ENCODE assay signal across 9 mouse cellular contexts in the genomic region with DNA sequence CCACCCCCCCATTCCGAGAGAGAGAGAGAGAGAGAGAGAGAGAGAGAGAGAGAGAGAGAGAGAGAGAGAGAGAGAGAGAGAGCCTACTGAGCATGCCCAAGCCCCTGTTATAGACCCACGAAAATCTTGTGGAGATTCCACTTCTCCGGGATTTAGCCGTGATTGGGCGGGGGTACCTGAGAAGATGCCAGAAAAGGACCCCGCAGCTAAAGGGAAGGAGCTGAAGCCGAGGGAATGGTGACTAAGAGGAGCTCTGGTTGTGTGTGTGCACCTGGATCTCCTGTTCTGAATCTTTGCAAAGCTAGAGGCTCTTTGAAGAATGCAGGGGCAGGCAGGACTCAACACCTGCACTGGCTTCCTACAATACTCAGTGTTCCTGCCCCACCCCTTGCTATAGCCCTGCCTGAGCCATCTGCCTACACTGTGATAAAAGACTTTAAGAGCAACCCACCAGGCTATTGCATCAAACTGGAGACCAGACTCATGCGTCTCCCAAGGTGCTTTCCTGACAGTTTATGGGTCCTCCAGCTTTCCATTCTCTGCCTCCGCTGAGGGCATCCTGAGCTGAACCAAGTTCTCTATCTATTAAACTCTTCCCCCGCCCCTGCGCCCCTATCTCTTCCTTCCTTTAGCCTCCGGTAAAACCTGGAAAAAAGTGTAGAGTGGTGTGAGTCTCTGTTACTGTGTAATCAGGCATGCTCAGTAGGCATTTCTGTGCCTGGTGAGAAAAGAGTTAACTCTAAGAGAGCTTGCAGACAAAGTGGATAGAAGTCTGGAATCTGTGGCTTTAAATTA. TPM values are rescaled to one million over a fixed set of nuclear protein-coding genes. Genes with fewer than 3 reads are reported as not detected.
DNase-seq lines count a peak whose midpoint lies in the region; ATAC-seq and TF ChIP-seq lines count a peak whose summit lies in the region.
"Had no signal": no experiment of that assay in that cellular context is flagged by ENCODE, and none has a peak within 500 bp of the region (broad histone marks: within the 10 kb centered on the region; RNA-seq: fewer than 3 reads in every experiment).

No protein-coding gene starts in this region.

- H3K4me2 ChIP-seq in forebrain, embryonic 16.5 days (ENCODE audit: low read length): peak overlapping the region; percentile 55
- peak overlapping the region; percentile 57; the same call in 1 of the 2 replicates for H3K4me2 ChIP-seq in limb, embryonic 13.5 days (replicated peaks)

- 19% methylated on average over 12 of the region's 12 CpGs for WGBS in forebrain, embryonic 16.5 days
- WGBS in limb, embryonic 13.5 days: 33% methylated on average over 12 of the region's 12 CpGs

- peaks cover 5% of the 10 kb centered on the region for H3K9me3 ChIP-seq in forebrain, embryonic 16.5 days (ENCODE audit: control insufficient read depth, low read length)
- peaks cover 3% of the 10 kb centered on the region; the same call in 1 of the 2 replicates for H3K9me3 ChIP-seq in limb, embryonic 13.5 days

- no peaks in the 10 kb centered on the region for H3K27me3 ChIP-seq in forebrain, embryonic 16.5 days (replicated peaks; ENCODE audit: control insufficient read depth, insufficient read depth, low read length)
- peaks cover 4% of the 10 kb centered on the region for H3K27me3 ChIP-seq in limb, embryonic 13.5 days

- peak overlapping the region; percentile 87 for H3K27ac ChIP-seq in layer of hippocampus, adult 2 months
- H3K27ac ChIP-seq in forebrain, embryonic 16.5 days (ENCODE audit: low read length): peak overlapping the region; percentile 81
- no peak overlapping the region for H3K27ac ChIP-seq in limb, embryonic 13.5 days

- ATAC-seq in forebrain, embryonic 16.5 days: peak; percentile 78
- ATAC-seq in limb, embryonic 13.5 days (ENCODE audit: low FRiP score, low read depth): no peak
- ATAC-seq: CD4-positive, CD25-positive, alpha-beta regulatory T cell, adult 4 months had no signal

- DNase-seq in layer of hippocampus, adult 2 months (ENCODE audit: low spot score in 2 of 2): no peak
- DNase-seq in layer of hippocampus, adult 9-11 months: no peak
- DNase-seq in right cerebral cortex, postnatal 25 days: peak; percentile 55
- DNase-seq in heart, adult 11 months: no peak
- DNase-seq in MN1 (ENCODE audit: low spot score): no peak
- no peak for DNase-seq in thymus, postnatal 25 days

- H3K9ac ChIP-seq in forebrain, embryonic 16.5 days (replicated peaks; ENCODE audit: low read depth, low read length): peak overlapping the region; percentile 67
- no peak overlapping the region for H3K9ac ChIP-seq in limb, embryonic 13.5 days

- TF ChIP-seq CTCF in layer of hippocampus, adult 2 months (conservative IDR thresholded peaks at IDR 0.05): no peak

- H3K4me3 ChIP-seq in layer of hippocampus, adult 2 months: peak overlapping the region; percentile 70
- H3K4me3 ChIP-seq in forebrain, embryonic 16.5 days (replicated peaks; ENCODE audit: low read length): peak overlapping the region; percentile 46
- no peak overlapping the region for H3K4me3 ChIP-seq in limb, embryonic 13.5 days

- peaks cover 6% of the 10 kb centered on the region for H3K36me3 ChIP-seq in forebrain, embryonic 16.5 days (ENCODE audit: control insufficient read depth, insufficient read depth)
- H3K36me3 ChIP-seq in limb, embryonic 13.5 days: no peaks in the 10 kb centered on the region

- peaks cover 4% of the 10 kb centered on the region for H3K4me1 ChIP-seq in forebrain, embryonic 16.5 days (replicated peaks; ENCODE audit: control insufficient read depth, insufficient read depth, low read length)
- H3K4me1 ChIP-seq in limb, embryonic 13.5 days: no peaks in the 10 kb centered on the region

RNA-seq across cellular contexts. Expression of a gene that starts 0.4 kb away (rescaled TPM):
- 100 to 1,000 TPM; 450 to 453 TPM for total RNA-seq in layer of hippocampus, adult 2 months (2021)
- polyA plus RNA-seq in forebrain, embryonic 16.5 days (2015; fragmentation: Nextera tagmentation; extraction: Ambion mirVana): 156 and 198 TPM in 2 replicates
- 12.2 and 15.0 TPM in 2 replicates for polyA plus RNA-seq in limb, embryonic 13.5 days (2015; fragmentation: Nextera tagmentation; extraction: Ambion mirVana)
